Mouse (Mus musculus): Measurements from ENCODE around the gene Kpna7. TPM values are rescaled to one million over a fixed set of nuclear protein-coding genes. Genes with fewer than 3 reads are reported as not detected.

Kpna7 gene
- polyA plus RNA-seq, 1 experiment from 2014 or later: not detected

DNA sequence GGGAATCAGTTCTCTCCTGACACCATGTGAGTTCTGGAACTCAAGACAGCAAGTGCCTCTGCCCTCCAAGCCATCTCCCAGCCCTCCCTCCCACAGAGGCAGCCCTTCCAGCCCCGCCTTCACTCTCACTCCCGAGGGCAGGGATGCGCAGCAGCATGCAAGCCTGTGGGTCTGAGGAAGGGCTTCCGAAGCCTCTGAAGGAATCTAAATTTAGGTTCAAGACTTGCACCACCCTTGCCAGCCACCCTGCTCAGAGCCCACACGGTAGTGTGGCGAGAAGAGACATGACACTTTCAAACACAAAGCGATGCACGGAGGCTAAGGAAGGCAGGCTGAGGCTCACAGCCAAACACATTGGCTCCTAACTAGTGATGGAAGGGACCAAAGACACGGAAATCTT lies 141.4 kb downstream of the Kpna7 start:
- Histone ChIP-seq H3K9me3 (replicated peaks; ENCODE audit: control insufficient read depth, low read length, poor library complexity, severe bottlenecking) (no peaks in the 10 kb centered on the region), H3K27me3 (ENCODE audit: control insufficient read depth, insufficient read depth, low read depth, low read length) (no peaks in the 10 kb centered on the region), H3K4me1 (ENCODE audit: control insufficient read depth, insufficient read depth, low read length) (peaks cover 22% of the 10 kb centered on the region), H3K4me3 (ENCODE audit: low read depth, low read length) (no peak overlapping the region), H3K4me2 (ENCODE audit: low read length) (no peak overlapping the region), H3K36me3 (ENCODE audit: control insufficient read depth, insufficient read depth, low read length) (no peaks in the 10 kb centered on the region), H3K9ac (ENCODE audit: low read depth, low read length) (no peak overlapping the region), H3K27ac (ENCODE audit: low read length) (no peak overlapping the region)
- 69% methylated on average over 9 of the region's 9 CpGs for WGBS
- no peak for ATAC-seq

DNA sequence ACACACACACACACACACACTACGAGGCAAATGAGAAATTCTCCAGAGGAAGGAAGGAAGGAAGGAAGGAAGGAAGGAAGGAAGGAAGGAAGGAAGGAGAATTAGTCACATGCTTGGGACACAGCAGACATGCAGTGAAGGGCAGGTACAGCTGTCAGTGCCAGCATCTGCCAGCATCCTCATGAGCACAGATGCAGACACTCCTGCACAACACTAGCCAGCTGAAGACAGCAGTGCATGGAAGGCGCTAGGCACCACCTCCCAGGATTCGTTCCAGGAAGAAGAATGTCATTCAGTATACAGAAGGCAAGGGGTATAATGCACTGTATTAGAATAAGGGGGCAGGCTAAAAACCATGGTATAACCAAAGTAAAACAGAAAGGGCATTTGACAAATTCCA lies 142.9 kb downstream of the Kpna7 start:
- Histone ChIP-seq H3K9me3 (replicated peaks; ENCODE audit: control insufficient read depth, low read length, poor library complexity, severe bottlenecking) (no peaks in the 10 kb centered on the region), H3K27ac (ENCODE audit: low read length) (no peak overlapping the region), H3K9ac (ENCODE audit: low read depth, low read length) (no peak overlapping the region), H3K4me1 (ENCODE audit: control insufficient read depth, insufficient read depth, low read length) (peaks cover 19% of the 10 kb centered on the region), H3K36me3 (ENCODE audit: control insufficient read depth, insufficient read depth, low read length) (no peaks in the 10 kb centered on the region), H3K4me2 (ENCODE audit: low read length) (no peak overlapping the region), H3K27me3 (ENCODE audit: control insufficient read depth, insufficient read depth, low read depth, low read length) (no peaks in the 10 kb centered on the region), H3K4me3 (ENCODE audit: low read depth, low read length) (no peak overlapping the region)
- 43% methylated on average over 3 of the region's 3 CpGs for WGBS
- ATAC-seq: peak; percentile 66

DNA sequence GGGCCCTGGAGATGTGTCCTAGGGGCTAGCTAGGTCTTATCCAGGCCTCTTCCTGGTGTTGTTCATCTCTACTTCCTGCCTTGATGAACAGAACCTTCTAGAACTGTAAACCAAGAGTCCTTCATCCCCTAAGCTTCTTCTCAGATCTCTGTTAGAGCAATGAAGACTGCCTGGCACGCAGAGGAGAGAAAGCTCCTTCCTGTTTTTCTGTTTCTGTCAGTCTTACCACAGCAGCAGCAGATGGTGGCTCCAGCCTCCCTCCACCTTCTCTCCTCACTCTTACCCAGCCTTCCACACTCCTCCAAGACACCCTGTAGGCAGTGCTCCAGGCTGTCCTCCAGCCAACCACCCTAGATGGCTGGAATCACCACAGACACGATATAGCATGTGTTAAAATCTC lies 146.5 kb downstream of the Kpna7 start:
- 92% methylated on average over 2 of the region's 2 CpGs for WGBS
- no peak overlapping the region for H3K4me3 ChIP-seq (ENCODE audit: low read depth, low read length)
- H3K27ac ChIP-seq (ENCODE audit: low read length): no peak overlapping the region
- peaks cover 25% of the 10 kb centered on the region for H3K4me1 ChIP-seq (ENCODE audit: control insufficient read depth, insufficient read depth, low read length)
- no peak for ATAC-seq
- H3K36me3 ChIP-seq (ENCODE audit: control insufficient read depth, insufficient read depth, low read length): no peaks in the 10 kb centered on the region
- no peaks in the 10 kb centered on the region for H3K9me3 ChIP-seq (replicated peaks; ENCODE audit: control insufficient read depth, low read length, poor library complexity, severe bottlenecking)
- H3K9ac ChIP-seq (ENCODE audit: low read depth, low read length): no peak overlapping the region
- no peak overlapping the region for H3K4me2 ChIP-seq (ENCODE audit: low read length)
- no peaks in the 10 kb centered on the region for H3K27me3 ChIP-seq (ENCODE audit: control insufficient read depth, insufficient read depth, low read depth, low read length)

Other genes with a start within 250 kb of the Kpna7 start
- gene Smurf1, start 118.2 kb downstream of the Kpna7 start, polyA plus RNA-seq (2015; fragmentation: Nextera tagmentation; extraction: Ambion mirVana): 32.3 and 34.1 TPM in 2 replicates
- not detected in 2 replicates for gene Gm4871, start 51.3 kb downstream of the Kpna7 start, polyA plus RNA-seq (2015; fragmentation: Nextera tagmentation; extraction: Ambion mirVana)
- gene 1700018F24Rik, start 41.0 kb downstream of the Kpna7 start, polyA plus RNA-seq (2015; fragmentation: Nextera tagmentation; extraction: Ambion mirVana): not detected in 2 replicates
- gene Arpc1a, start 200 bp downstream of the Kpna7 start, polyA plus RNA-seq (2015; fragmentation: Nextera tagmentation; extraction: Ambion mirVana): 277 and 284 TPM in 2 replicates
- 50.1 and 50.8 TPM in 2 replicates for gene Arpc1b, start 30.2 kb upstream of the Kpna7 start, polyA plus RNA-seq (2015; fragmentation: Nextera tagmentation; extraction: Ambion mirVana)
- 102 and 114 TPM in 2 replicates for gene Pdap1, start 56.2 kb upstream of the Kpna7 start, polyA plus RNA-seq (2015; fragmentation: Nextera tagmentation; extraction: Ambion mirVana)
- 167 and 175 TPM in 2 replicates for gene Bud31, start 56.3 kb upstream of the Kpna7 start, polyA plus RNA-seq (2015; fragmentation: Nextera tagmentation; extraction: Ambion mirVana)
- gene Ptcd1, start 83.1 kb upstream of the Kpna7 start, polyA plus RNA-seq (2015; fragmentation: Nextera tagmentation; extraction: Ambion mirVana): 23.3 and 25.0 TPM in 2 replicates
- gene Cpsf4, start 83.2 kb upstream of the Kpna7 start, polyA plus RNA-seq (2015; fragmentation: Nextera tagmentation; extraction: Ambion mirVana): 52.4 and 52.5 TPM in 2 replicates
- 597 and 600 TPM in 2 replicates for gene Atp5j2, start 108.0 kb upstream of the Kpna7 start, polyA plus RNA-seq (2015; fragmentation: Nextera tagmentation; extraction: Ambion mirVana)
- gene Zkscan14, start 117.8 kb upstream of the Kpna7 start, polyA plus RNA-seq (2015; fragmentation: Nextera tagmentation; extraction: Ambion mirVana): 14.9 and 15.1 TPM in 2 replicates
- 14.6 and 16.1 TPM in 2 replicates for gene Zkscan5, start 120.5 kb upstream of the Kpna7 start, polyA plus RNA-seq (2015; fragmentation: Nextera tagmentation; extraction: Ambion mirVana)
- 32.9 and 37.8 TPM in 2 replicates for gene Zfp655, start 147.7 kb upstream of the Kpna7 start, polyA plus RNA-seq (2015; fragmentation: Nextera tagmentation; extraction: Ambion mirVana)
- 0.34 and 0.70 TPM in 2 replicates for gene Zscan25, start 196.5 kb upstream of the Kpna7 start, polyA plus RNA-seq (2015; fragmentation: Nextera tagmentation; extraction: Ambion mirVana)

Measured in midbrain, embryonic 16.5 days (tissue).